Mouse (Mus musculus) bone marrow, adult 2 months (tissue): ENCODE results near the gene Rit1. TPM values are rescaled to one million over a fixed set of nuclear protein-coding genes. Genes with fewer than 3 reads are reported as not detected.
"Not testable (repeated sequence)": the region's sequence is repeated elsewhere in the genome, so short reads cannot be mapped to it uniquely, and the experiment has no call there.

Experiments
- H3K27ac ChIP-seq: fragments of 200-500 bp; 2 replicates; pipeline ENCODE4 v1.5.1; 2012; ENCODE audit warnings: low read depth, mild to moderate bottlenecking, control low read depth, inconsistent platforms, low read length; ENCODE audit not compliant: control insufficient read depth, poor library complexity, insufficient read depth
- H3K4me1 ChIP-seq: fragments of 200-500 bp; 2 replicates; pipeline ENCODE4 v1.6.1; 2011; ENCODE audit warnings: low read length; ENCODE audit not compliant: control insufficient read depth, insufficient read depth
- H3K4me3 ChIP-seq: fragments of 200-500 bp; replicated peaks from 2 replicates; pipeline ENCODE3; 2011; ENCODE audit warnings: mild to moderate bottlenecking, low read depth, low read length, control low read depth; ENCODE audit not compliant: control insufficient read depth
- CTCF ChIP-seq: fragments of 200-500 bp; IDR thresholded peaks from 2 replicates; pipeline ENCODE4 v1.5.1; 2011; ENCODE audit warnings: low read length, control low read depth; ENCODE audit not compliant: control insufficient read depth, insufficient read depth
- POLR2A ChIP-seq: fragments of 200-500 bp; IDR thresholded peaks from 2 replicates; pipeline ENCODE4 v1.6.1; 2011; ENCODE audit warnings: low read depth, mild to moderate bottlenecking, control low read depth, low read length, borderline replicate concordance; ENCODE audit not compliant: control insufficient read depth
- whole genome bisulfite sequencing: fragments of 180-500 bp; shearing (Covaris S2); methylation state at CpG from one replicate; pipeline ENCODE4 v1.1.7; 2018; 5-methylcytosine and 5-hydroxymethylcytosine counted together
- polyA plus RNA-seq: library from polyadenylated mRNA; stranded (reverse); fragments of >200 nt; gene quantifications from 2 replicates; pipeline ENCODE4 v1.2.4, GENCODE M21; 2011; ENCODE audit warnings: low replicate concordance; ENCODE audit not compliant: missing spikeins, insufficient read depth, insufficient read length

Rit1 gene
- polyA plus RNA-seq, 1 experiment, result 61.7 TPM

DNA sequence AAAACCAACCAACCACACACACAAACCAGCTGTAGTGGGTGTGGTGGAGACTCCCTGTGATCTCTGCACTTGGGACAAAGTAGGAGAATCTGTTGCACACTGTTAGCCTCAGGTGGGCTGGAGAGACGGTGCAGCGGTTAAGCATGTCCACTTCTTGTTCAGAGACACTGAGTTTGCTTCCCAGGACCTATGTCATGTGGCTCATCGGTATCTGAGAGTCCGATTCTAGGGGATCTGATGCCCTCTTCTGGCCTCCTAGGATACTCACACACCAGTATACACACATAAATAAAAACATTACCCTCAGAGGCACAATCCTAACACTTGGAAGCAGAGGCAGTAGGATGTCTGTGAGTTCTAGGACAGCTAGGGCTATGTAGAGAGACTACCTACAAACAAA is 37.6 kb downstream of the Rit1 start:
- no peak overlapping the region for H3K4me3 ChIP-seq
- WGBS, result 60% methylated on average over 4 of the region's 4 CpGs
- H3K4me1 ChIP-seq, result no peaks in the 10 kb centered on the region
- H3K27ac ChIP-seq, result no peak overlapping the region
- TF ChIP-seq CTCF (no peak), POLR2A (no peak)

DNA sequence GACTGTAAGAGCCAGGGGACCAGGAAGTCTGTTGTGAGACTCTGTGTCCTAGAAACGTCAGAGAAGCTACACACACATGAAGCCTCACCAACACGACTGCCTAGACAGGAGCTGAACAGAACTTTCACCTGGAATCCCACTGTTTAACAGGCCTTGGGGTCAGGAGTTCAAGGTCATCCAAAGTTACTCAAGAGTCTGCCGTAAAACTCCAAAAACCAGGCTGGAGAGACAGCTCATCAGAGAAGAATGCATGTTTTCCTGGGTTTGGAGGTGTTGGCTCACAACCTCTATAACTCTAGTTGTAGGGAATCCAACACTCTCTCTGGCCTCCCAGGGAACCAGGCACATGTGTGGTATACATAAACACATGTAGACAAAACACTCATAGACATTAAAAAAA is 38.9 kb downstream of the Rit1 start:
- 79% methylated on average over 3 of the region's 3 CpGs for WGBS
- TF ChIP-seq CTCF (no peak), POLR2A (no peak)
- Histone ChIP-seq H3K4me3 (no peak overlapping the region), H3K4me1 (no peaks in the 10 kb centered on the region), H3K27ac (no peak overlapping the region)

DNA sequence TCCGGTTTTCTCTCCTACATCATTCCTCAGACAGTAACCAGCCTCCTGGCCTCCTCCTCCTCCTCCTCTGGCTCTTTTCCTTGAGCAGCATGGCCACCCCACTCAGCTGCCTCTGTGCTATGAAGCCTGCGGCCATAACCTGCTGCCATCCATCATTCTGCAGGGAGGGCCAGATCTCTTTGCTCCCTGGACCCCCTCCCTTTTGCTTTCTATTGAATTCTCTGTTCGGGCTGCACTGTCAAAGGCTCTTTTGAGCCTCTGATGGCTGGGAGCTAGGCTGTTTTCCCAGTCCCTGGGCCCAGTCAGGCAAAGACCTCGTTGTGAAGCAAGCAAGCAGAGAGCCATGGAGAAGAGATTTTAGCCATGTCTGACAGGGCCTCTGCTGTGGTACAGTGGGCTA is 39.6 kb downstream of the Rit1 start:
- Histone ChIP-seq H3K27ac (no peak overlapping the region), H3K4me3 (no peak overlapping the region), H3K4me1 (no peaks in the 10 kb centered on the region)
- 65% methylated on average over 4 of the region's 4 CpGs for WGBS
- no peak for TF ChIP-seq POLR2A
- no peak for TF ChIP-seq CTCF

DNA sequence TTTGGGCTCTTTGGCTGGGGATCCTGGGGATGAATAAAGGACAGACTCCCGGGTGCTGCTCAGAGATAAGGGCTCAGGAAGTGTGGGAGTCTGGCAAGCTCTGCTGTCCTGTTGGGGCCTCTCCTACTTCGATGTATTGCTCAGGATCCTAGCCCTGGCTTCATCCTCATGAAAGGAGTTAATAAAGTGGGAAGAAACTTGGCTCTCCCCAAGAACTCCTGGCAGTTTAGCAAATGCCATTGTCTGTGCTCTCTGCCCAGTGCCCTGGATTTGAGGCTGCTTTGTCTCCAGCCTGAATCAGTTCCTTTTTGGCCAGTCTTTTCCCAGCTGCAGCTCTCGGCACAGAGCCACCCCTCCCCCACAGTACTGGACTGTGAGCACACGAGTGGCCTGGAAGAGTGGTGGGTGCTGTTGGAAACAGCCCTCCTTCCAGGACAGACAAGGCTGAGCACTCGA is 41.4 kb downstream of the Rit1 start:
- 53% methylated on average over 5 of the region's 5 CpGs for WGBS
- Histone ChIP-seq H3K27ac (no peak overlapping the region), H3K4me1 (no peaks in the 10 kb centered on the region), H3K4me3 (no peak overlapping the region)
- TF ChIP-seq CTCF, result no peak
- no peak for TF ChIP-seq POLR2A

DNA sequence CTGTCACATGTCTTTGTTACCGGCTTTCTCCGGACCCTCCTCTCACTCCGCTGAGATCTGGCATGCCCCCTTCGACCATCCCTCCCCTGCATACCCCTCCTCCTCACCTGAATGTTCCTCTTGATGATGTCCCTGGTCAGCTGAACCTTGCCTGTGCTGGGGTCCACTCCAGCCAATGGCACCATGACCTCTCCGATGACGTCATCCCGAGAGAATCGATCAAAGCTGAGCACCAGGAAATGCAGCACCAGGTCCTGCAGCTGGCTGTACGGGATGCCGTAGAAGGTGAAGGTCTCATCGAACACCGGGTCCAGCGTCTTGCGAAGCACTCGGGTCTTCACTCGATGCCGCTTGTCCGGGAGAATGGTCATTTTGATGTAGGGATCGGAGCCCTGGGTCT is 45.0 kb downstream of the Rit1 start:
- Histone ChIP-seq H3K27ac (no peak overlapping the region), H3K4me1 (no peaks in the 10 kb centered on the region), H3K4me3 (no peak overlapping the region)
- 89% methylated on average over 19 of the region's 19 CpGs for WGBS
- no peak for TF ChIP-seq POLR2A
- TF ChIP-seq CTCF, result no peak

DNA sequence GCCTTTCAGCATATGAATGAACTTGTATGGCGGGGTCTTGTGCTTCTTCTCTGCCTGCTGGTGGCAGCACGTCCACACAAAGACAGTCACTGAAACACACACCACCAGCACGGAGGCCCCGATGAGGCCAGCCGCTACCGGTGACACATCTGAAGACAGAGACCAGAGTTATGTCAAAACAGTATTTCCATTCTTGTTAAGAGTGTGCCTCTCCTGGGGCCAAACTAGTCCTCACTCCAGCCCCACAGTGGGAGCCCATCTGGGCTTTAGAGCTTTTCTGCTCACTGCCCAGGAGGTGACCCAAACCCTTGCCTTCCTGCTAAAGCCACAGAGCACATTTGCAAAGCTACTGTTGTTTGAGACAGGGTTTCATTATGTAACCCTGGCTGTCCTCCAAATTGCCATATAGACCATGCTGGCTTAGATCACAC is 45.8 kb downstream of the Rit1 start:
- Histone ChIP-seq H3K4me3 (no peak overlapping the region), H3K4me1 (no peaks in the 10 kb centered on the region), H3K27ac (no peak overlapping the region)
- WGBS, result 45% methylated on average over 6 of the region's 6 CpGs
- TF ChIP-seq CTCF, result peak; percentile 16; the same call in 1 of the 2 replicates
- no peak for TF ChIP-seq POLR2A

DNA sequence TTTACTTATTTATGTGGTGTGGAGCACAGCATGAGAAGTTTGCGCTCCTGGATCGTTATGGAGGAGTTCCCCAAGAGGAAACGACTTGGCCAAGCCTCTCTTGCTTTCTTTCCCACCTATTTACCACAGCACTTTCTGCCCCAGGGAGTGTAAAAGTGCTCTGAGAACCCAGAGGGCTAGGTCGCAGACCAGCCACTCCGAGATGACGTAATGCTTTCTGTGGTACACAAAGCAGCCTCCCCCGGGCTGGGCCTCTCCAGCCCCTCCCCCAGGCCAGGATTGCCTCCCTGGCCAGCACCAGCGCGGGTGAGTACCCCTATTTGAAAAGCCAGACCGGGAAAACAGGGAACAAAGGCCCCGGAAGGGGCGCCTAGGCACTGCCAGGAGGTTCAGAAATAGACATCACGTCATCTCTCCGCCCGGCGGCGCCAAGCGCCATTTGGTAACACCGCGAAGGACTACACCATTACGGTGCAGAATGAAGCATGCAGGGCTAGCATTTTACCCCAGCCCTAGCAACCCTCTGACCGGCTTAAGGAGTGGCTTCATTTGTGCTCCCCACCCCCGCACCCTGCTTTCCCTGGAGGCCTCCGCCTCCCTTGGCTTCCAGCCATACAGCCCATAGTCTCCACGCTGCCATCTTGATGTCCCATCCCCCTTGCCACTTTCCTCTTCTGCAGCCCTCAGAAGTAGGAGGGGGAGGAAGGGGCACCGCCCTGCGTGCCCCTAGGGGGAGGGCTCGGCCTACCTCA is 54.7 kb downstream of the Rit1 start:
- not testable (repeated sequence) for H3K4me3 ChIP-seq, H3K4me1 ChIP-seq
- WGBS, result 3% methylated on average over 24 of the region's 28 CpGs
- peak overlapping the region; percentile 9; the same call in 1 of the 2 replicates for H3K27ac ChIP-seq

DNA sequence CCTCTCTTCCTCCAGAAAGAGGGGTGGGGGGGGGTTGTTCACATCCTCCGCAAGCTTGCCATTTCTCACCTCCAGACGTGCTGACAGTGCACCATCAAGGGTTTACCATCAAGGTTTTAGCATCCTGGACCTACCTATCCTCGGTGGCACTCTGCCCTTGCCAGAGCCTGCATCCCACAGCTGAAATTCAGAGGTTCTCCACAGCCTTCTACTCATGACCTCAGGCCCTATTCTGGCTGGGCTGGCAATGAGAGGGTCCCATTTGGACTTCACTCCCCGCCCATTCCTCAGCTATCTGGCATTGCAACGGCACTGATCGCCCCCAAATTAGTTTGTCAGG is 55.3 kb downstream of the Rit1 start:
- not testable (repeated sequence) for H3K4me3 ChIP-seq, H3K27ac ChIP-seq, H3K4me1 ChIP-seq
- WGBS, result 4% methylated on average over 3 of the region's 6 CpGs

DNA sequence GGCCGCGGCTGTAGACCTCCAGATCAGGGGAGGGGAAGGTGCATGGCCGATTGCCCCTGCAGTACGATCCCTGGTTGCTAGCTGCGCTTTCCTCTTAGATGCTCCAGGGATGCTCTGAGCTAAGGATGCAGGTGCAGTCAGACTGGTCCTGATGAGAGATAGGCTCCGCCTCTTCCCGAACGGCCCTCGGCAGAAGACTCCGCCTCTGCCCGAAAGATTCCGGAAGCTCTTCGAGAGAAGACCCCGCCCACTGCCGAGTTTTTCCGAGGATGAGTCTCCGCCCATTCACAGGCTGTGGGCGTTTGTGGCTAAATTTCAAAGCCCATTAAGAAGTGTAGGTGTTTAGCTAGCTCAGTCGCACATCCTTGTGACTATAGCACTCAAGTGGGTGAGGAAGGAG is 55.8 kb downstream of the Rit1 start:
- WGBS, result under 1% methylated on average over 19 of the region's 19 CpGs
- H3K4me3 ChIP-seq, H3K27ac ChIP-seq, H3K4me1 ChIP-seq: not testable (repeated sequence)

DNA sequence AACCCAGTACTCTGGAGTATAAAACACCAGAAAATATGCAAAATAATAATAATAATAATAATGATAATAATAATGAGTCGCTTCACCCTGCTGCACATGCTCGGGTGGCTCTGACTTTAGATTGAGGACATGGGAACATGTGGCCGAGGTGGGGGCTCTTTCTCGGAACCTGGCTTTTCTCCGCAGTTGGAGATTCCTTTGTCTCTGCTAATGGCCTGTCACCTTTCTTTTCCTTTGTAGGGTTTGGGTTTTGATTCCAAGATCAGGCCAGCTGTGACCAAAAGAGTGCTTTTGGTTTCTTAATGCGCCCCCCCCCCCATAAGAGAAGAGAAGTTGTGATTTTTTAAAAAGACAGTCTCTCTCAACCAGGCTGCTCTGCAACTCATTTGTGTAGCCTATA is 56.5 kb downstream of the Rit1 start:
- not testable (repeated sequence) for H3K27ac ChIP-seq, H3K4me1 ChIP-seq, H3K4me3 ChIP-seq
- WGBS, result 90% methylated on average over 6 of the region's 6 CpGs

DNA sequence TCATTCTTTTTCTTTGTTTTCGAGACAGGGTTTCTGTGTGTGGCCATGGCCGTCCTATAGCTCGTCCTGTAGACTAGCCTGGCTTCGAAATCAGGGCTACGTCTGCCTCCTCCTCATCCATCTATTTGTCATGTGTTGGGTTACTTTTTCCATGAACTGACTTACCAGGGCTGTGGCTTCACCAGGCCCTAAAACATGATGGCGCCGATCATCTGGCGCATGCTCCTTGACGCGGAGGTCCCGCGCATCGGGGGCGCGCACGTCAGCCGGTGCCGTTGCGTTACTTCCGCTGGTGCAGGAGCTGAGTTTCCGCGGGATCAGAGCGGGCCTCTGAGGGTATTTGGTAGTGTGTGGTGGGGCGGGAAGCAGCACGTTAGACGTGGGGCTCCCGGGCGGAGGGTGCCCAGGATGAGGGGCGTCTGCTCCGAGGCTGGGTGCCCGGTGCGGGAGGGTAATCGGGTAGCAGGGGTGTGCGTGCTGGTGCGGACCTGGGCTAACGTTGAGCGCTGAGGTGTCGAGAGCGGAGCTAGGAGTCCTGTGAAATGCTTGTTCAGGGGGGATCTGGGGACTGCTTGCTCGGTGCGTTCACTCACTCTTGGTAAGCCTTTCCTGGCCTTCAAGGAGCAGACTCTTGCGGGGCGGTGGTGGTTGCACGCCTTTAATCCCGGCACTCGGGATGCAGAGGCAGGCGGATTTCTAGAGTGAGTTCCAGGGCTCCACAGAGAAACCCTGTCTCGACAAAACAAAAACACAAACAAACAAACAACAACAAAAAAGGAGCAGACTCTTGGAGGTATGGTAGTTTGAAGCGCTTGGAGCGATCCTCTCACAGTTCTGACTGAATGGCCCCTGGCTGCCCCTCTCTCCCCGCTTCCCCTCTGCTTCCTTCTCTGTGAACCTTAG is 58.6 kb downstream of the Rit1 start, which contains the start of gene Syt11:
Gene Syt11 (minus strand): TSS at position 226 of the 903 bp plus-strand sequence.
- peak within 1 kb of the TSS; percentile 61 for H3K4me3 ChIP-seq
- 4% methylated on average over 38 of the region's 51 CpGs for WGBS
- not testable (repeated sequence) for H3K27ac ChIP-seq, H3K4me1 ChIP-seq
